Mouse (Mus musculus): Measurements from ENCODE around the gene Fscn3. TPM values are rescaled to one million over a fixed set of nuclear protein-coding genes. Genes with fewer than 3 reads are reported as not detected.

The Fscn3 gene
- total RNA-seq (2021), result not detected in 2 replicates
- long read RNA-seq, result 0 reads

DNA sequence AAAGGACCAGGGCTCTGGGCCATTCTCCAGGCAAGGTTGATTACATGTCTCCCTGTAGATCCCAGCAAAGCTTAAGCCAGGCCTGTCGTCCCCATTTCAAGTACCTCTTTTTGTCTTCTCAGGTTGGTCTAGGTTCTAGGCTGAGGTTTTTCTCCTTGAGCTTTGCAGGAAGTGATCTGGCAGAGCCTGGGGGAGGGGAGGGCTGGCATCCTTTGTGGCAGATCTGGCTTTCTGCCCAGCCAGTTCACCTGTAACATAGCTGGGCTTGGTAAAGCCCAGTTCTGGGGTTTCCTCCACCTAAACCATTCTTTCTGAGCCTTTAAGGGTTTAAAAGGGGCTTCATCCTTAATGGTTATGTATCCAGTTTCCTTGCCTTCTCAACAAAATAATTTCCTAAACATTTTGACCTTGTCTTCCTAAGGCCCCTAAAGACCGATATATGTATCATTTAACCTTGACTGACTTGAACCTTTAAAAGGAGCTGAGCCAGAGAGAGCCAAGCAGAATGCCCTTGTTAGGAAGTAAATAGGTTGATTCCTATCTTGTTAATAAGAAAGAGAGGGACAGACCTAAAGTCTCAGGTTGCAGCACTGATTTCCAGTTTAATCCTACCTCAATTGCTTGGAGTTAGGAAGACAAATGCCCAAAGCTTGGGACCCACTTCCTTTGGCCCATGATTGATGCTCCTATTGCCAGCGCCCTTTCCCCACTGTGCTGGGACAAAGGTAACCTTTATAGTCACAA lies at the start of gene Fscn3:
Fscn3 (plus strand) TSS at position 694 of the 744 bp plus-strand sequence.
- no peak for DNase-seq

DNA sequence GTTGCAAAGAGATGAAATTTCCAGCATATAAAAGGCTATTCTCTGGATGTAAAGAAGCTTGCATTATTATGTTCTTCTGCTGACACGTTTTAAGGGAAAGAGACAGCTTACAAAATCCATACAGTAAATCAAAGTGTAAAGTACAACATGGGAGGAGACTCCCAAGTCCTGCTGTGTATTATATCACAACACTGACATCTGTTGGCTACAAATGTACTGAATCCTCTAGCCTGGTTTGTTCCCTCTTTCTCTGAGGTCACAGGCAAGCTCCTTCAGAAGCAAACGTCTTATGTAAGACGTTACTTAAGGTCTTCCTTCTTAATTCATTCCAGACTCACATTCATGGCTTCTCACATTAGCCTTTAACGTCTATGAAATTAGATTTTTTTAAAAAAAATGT lies 45.6 kb upstream of the Fscn3 start:
- no peak for DNase-seq

DNA sequence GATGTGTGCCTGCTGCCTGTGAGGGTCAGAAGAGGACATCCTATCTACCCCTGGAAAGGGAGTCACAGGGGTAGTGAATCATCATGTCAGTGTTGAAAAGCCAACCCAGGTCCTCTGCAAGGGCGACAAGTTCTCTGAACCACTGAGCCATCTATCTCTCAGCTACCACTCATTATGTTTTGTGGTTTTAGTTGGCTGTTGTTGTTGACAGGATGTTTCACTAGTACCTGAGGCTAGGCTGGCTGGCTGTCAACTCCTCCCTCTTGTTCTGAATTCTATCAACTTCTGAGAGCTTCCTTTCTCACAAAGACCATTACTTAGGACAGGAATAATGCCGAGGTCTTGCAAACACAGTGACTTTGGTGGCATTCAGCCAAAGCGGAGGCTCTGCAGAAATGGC lies 42.4 kb upstream of the Fscn3 start:
- DNase-seq, result no peak

DNA sequence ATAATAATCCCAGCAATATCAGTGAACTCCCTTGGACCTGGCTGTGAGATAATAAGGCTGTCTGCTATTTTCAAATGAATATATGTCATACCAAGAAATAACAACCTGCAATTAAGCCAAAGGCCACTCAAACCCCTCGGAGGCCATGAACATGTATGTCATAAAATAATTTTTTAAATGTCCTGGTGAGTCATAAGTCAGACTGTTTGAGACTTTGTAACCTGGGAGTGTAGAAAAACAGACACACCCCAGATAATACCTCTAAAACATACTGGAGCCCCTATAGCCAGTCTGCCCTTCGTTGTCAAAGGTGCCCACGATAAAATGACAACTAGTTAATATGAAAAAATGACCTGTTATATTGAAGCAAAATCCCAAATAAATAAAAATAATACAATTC lies 38.6 kb upstream of the Fscn3 start:
- DNase-seq, result no peak

DNA sequence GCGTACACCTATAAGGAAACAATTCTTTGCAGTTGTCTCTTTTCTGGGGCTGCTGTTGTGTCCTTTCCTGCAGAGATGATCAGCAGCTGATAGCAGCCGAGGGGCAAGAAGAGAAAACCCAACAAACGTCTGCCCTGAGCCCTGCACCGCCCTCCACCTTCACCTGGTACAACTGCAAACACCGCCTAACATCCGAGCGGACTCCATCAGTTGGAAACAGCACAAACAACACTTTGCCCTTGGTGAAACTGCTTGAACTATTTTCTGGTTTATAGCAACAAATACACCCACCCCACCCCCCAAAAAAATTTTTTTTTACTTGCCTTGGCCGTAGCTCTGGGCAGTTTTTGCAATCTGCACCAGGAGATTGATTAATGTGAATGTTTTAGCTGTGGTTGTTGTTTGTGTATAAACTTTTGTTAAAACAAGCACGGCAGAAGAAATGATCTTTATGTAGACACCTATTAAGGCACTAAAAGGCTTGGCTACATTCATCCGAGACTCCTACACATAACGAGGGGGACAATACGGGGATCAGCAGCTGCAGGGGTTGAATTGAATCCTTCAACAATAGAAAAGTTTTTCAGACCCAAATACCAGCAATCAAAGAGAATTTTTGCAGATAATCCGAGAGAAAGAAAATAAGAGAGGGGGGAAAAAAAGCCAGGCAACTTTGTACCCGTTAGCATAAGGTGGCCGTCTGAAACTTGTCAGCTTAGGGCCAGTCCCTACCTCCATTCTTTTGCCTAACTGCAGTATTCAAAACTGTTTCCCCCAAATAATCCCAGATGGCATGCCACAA lies 31.3 kb upstream of the Fscn3 start:
- no peak for DNase-seq

DNA sequence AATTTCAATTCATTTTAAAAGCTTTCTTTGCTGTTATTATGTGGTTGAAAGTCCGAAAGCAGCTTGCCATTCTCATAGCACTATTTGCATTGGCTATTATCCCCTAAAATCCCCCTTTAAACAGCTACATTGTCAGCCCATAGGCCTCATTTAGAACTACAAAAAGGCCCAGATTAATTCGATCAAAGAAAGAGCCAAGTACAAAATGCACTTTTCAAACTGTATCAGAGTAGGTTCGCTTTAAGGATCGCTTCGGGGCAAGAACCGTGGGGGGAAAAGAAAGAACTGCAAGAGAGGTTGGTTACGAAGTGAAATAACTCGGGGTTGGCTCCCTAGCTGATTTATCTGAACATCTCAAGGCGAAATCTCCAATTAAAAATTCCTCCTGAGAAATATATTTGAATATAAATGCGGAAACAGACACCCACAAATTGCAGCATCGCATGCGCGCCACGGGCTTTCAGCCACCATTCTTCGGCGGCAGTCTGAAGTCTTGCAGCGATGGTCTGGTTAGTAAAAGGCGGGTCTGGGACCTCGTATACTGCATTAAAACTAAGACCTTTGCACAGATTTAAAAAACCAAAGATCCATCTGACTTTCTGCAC lies 30.6 kb upstream of the Fscn3 start:
- no peak for DNase-seq

DNA sequence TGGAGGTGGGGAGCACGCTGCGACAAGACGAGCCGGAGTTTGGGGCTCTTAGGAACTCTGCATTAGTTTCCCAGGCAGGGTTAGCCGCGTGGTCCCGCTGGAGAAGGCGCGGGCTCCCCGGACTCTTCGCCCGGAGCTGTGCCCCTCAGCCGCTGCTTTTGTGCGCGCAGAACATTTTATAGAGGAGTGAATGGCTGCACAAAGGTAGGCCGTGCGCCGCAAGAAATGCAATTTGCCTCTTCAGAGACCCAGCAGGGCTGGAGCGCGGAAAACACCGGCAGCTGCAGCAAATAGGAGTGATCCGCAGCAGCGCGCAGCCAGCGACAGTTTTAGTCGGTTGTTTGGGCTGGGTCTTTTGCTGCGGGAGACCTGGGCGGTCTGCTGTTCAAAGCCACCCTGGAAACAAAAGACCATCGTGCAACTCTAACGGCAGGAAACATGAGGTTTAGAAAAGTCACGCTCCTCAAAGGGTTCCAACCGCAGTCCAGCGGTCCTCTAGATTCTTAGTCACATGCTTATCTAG lies 29.8 kb upstream of the Fscn3 start, which contains the start of gene Zfp800:
Zfp800 (minus strand) TSS at position 325 of the 523 bp plus-strand sequence.
- DNase-seq, result peak; percentile 12

DNA sequence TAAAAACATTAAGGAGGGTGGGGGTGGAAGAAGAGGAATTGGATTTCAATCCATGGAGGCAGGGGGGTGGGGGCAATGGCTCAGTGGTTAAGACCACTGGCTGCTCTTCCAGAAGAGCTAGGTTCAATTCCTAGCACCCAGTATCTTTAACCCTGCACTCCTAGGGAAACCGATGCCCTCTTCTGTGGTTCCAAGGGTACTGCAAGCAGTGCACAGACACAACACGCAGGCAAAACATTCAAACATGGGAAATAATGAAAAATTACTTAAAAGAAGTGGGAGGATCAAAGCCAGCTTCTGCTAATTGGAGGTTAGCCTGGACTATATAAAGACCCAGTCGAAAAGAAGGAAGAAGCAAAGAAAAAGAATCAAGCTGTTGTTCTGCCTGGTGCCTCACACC lies 28.9 kb upstream of the Fscn3 start:
- DNase-seq, result no peak

DNA sequence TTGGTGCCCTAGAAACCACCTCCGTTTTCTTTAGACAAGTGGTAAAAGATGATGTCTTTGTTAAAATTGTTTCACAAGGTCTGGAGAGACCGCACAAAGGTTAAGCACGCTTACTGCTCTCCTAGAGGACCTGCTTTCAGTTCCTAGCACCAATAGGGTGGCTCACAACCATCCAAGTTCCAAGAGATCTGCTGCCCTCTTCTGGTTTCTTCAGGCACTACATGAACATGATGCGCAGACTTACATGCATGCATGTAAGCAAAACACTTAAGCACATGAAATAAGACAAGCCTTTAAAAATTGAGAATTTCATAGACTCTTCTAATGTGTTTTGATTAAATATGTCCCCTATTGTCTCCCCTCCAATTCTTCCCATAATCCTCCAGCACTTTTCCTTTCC lies 27.8 kb upstream of the Fscn3 start:
- no peak for DNase-seq

DNA sequence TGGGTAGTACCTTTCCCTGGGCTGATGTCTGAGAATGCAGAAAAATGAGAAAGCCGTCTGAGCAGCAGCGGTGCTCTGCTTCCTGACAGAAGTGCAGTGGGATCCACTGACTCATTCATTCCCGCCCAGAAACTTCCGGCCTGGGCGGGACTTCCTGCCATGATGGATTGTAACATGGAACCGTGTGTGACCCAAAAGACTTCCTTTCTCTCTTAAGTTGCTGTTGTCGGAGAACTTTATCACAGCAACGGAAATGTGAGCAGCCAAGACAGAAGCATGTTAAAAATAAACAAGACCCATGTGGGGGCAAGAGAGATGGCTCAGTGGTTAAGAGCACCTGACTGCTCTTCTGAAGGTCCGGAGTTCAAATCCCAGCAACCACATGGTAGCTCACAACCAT lies 17.5 kb upstream of the Fscn3 start:
- DNase-seq, result no peak

DNA sequence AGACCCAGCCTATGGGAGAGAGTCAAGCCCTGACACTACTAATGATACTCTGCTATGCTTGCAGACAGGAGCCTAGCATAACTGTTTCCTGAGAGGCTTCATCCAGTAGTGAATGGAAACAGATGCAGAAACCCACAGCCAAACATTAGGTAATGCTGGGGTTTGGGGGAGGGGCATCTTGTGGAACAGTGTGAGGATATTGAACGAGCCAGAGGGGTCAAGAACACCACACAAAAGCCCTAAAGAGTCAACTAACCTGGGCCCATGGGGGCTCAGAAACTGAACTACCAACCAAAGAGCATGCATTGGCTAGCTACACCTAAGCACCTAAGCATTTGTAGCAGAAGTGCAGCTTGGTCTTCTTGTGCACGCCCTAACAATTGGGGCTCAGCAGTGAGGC lies 16.4 kb upstream of the Fscn3 start:
- no peak for DNase-seq

DNA sequence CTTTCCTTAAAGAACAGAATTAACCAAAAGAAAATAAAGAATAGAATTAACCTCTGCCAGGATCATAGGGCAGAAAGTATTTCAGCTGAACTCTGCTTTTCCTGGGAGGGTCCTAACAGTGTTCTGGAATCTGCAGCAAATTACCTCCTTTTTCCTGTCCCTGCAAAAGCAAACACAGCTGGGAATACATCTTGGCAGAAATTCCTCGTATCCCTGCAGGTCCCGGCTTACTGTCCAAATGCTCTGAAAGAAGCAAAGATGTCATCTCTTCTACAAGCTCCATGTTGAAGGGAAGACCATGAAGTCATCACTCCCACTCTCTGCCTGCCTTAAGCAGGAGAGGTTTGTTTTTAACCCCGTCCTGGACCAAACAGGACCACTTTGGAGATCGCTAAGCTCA lies 10.6 kb upstream of the Fscn3 start:
- DNase-seq, result no peak

DNA sequence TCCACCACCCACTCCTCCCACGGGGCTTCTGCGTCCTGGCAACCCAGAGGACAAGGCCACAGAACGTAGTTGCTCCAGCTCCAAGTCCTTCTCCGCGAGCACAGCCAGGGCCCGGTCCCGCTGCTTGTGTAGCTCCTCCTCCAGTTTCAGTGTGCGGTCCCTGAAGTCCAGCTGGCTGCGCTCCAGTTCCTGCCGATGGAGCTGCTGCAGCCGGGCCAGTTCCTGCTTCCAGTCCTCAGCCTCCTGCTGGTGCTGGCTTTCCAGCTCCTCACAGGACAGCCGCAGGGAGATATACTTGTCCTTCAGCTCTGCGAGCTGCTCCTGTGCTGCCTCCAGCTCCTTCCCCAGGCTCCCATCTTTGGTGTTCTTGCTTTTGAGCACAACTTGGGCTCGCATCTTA lies 9.1 kb upstream of the Fscn3 start:
- DNase-seq, result peak; percentile 85

DNA sequence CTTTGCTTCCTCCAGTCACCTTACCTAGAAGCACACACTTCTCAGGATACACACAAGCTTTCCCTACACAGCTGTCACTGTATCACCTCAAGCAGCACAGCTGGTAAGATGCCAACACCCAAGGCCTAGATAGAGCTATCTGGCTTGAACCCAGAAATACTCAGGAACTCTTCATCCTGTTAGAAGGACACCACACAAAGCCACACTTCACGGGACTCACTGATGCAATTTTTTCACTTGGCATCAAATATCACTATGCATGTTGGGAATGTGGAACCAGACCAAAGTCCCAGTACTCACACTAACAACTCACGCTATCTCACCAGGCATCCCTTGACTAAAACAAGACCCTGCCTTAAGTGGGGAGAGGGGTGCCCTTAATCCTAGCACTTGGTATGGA lies 7.9 kb upstream of the Fscn3 start:
- DNase-seq, result no peak

DNA sequence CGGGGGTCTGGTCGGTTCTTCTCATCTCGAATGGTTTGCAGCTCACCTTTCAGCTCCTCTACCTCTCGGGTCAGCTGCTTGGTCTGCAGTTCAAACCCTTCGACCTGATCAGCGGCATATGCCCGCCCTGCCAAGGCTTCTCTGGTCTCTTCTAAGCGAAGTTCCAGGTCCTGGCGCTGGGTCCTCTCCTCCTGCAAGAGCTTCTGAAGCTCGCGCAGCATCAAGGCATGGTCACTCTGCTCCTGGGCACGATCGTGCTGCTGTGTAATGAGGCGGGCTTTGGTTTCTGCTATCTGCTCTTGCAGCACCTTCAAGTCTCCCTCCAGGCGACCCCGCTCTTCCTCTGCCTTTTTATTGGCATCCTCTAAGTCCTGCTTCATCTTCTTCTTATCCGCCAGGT lies 7.2 kb upstream of the Fscn3 start:
- DNase-seq, result no peak

DNA sequence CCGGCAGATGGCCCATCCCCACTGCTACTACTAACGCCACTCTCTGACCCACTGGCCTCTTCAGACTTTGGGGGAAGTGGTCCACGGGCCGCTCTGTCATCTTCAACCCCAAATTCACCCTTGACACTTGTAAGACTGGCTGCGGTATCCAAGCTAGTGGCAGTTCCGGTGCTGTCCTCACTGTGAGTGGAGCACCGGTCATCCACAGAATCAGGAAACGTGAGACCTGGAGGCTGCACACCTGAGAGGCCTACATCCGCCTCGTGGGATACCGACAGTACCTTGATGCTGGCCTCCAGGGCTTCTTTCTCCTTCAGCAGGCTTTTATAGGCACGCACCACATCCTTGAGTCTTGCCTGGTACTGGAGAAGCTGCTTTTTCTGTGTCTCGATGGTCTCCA lies 6.7 kb upstream of the Fscn3 start:
- DNase-seq, result no peak

DNA sequence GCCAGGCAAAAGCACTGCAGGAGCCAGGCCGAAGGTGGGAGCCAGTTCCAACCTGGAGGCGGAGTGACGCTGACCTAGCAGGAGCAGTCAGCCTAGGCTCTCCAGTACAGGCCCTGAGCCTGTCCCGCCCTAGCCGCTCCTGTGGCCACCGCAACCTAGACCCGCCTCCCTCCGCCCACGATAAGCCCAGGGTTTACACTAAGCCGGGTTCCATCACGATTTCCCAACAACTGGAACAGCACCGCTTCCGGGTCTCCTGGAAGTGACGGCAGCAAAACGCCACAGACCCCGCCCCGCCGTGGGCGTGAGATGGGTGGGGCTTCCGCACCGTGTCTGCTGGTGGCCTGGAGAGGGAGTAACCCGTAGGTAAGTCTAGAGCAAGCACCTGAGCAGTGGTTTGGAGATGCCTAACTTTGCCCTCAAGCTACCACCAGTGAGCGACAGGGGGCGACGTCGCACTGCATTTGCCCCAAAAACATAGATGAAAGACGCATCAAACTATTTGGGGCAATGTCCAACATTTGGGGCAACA lies 6.1 kb upstream of the Fscn3 start:
- DNase-seq, result peak; percentile 96

DNA sequence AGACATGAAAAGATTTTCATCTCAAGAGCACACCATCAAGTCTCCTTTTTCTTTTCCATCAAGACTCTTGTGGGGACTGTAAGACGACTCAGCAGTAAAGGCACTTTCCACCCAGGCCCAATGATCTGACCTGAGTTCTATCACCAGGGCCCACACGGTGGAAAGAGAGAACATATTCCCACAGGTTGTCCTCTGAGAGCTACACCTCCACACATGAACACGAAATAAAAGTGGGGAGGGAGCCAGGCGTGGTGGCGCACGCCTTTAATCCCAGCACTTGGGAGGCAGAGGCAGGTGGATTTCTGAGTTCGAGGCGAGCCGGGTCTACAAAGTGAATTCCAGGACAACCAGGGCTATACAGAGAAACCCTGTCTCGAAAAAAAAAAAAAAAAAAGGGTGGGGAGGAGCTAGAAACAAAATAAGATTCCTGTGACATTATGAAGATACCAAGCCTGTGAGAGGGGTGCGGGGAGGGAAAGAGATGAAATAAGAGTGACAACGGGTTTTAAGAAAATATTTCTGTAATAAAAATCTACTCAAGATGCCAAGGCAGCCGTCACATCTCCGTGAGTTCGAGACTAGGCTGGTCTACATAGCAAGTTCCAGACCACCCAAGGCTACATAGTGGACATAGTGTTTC lies 4.8 kb upstream of the Fscn3 start:
- DNase-seq, result no peak

DNA sequence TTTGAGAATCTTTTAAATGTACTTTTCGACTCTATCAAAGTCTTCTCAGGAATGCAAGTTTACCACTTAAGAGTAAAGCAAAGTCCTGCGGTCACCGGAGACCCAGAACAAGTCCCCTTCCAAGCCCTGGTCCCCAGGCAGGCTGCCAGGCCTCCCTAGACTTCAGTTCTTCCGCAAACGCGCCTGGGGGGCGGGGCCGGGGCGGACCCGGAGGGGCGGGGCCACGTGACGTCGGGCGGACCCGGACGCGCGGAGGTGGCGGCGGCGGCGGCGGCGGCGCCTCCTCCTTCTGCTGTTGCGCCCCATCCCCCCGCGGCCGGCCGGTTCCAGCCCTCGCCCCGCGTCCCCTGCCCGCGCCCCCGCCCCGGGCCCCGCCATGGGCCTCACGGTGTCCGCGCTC lies 4.3 kb upstream of the Fscn3 start, which contains the start of gene Arf5:
Arf5 (plus strand) TSS at position 248 of the 400 bp plus-strand sequence.
- peak; percentile 99 for DNase-seq

DNA sequence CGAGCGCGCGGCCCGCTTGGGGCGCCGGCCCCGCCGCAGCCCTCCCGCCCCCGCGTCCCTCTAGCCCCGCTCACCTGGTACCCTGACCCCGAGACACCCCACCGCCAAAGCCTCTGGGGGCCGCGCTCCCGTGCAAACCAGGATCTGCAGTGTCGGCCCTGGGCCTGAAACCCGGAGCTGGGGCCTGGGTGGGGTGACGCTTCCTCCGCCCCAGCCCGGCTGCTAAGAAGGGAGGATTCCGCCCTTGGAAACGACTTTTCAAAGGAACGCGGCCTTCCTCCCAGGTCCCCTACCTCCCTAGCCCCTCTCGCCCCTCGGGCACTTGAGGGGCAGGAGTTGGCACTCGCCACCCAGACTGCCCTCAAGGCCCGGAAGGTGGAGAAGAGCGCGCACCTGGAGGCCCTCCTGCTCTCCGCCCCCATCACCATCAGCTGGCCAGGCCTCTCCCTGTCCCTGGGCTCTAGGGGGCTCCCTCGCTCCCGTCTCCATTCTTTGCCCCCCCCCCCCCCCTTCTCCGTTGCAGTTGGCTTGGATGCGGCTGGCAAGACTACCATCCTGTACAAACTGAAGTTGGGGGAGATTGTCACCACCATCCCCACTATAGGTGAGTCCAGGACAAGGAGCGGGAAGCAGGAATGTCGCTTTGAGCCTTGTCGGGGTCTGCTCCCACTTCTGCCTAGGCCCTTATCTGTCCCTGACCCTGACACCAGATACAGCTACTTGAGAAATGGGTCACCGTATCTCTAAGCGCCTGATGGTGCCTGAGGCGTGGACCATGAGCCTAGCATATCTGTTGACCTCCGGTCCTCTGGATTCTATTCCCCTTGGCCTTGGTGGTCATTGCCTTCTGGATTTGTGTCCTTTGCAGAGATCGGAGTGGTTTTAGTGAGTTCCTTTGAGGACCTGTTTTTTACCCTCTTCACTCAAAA lies 3.6 kb upstream of the Fscn3 start:
- DNase-seq, result peak; percentile 52

DNA sequence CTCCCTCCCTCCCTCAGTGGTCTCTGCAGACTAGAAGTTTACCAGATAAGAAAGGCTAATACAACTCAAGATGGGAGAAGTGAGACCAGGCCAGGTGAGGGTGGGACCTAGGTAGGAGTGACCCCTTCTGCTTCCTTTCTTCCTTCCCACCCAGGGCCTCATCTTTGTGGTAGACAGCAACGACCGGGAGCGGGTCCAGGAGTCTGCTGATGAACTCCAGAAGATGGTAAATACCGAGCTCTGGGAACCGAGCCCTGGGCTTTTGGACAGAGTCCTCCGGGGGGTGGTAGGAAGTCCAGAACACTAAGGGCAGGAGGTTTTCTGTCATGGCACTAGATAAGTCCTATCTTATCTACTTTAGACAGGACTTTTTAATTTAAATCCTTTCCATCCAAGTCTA lies 2.6 kb upstream of the Fscn3 start:
- no peak for DNase-seq

Measured in adrenal gland, postnatal 25 days (tissue).